Mouse (Mus musculus) ES-E14 (cell line): ENCODE results near the gene Gm12253. TPM values are rescaled to one million over a fixed set of nuclear protein-coding genes. Genes with fewer than 3 reads are reported as not detected.

Experiments used
- DNase-seq: peaks from one replicate; pipeline ENCODE4 v3.0.0-alpha.2; 2013; ENCODE audit warnings: low read depth, low spot score
- H3K27ac ChIP-seq: 2 replicates; pipeline ENCODE4 v1.5.1; 2012; ENCODE audit warnings: low read depth, mild to moderate bottlenecking, low read length, moderate library complexity, mixed read lengths; ENCODE audit not compliant: poor library complexity, insufficient read depth, severe bottlenecking
- H3K36me3 ChIP-seq: 2 replicates; pipeline ENCODE4 v1.6.1; 2012; ENCODE audit warnings: mild to moderate bottlenecking, low read length, moderate library complexity, mixed read lengths; ENCODE audit not compliant: control insufficient read depth, poor library complexity, insufficient read depth, severe bottlenecking
- H3K4me1 ChIP-seq, 2 experiments: fragments of 150-350 bp in 1 of 2; sonication (generic) in 1 of 2; 2 replicates each; pipeline ENCODE4 v1.6.1; 2012; ENCODE audit warnings: low read length in 2 of 2, mild to moderate bottlenecking in 1 of 2, mixed read lengths in 1 of 2; ENCODE audit not compliant: control insufficient read depth in 2 of 2, insufficient read depth in 2 of 2, poor library complexity in 1 of 2
- H3K4me3 ChIP-seq, 2 experiments: fragments of 150-350 bp in 1 of 2; sonication (generic) in 1 of 2; 2 replicates each; pipeline ENCODE4 v1.5.1; 2012; ENCODE audit warnings: low read length in 2 of 2, low read depth in 1 of 2, mild to moderate bottlenecking in 1 of 2, mixed read lengths in 1 of 2; ENCODE audit not compliant: insufficient read depth in 1 of 2, poor library complexity in 1 of 2, severe bottlenecking in 1 of 2
- H3K9ac ChIP-seq: 2 replicates; pipeline ENCODE4 v1.6.1; 2012; ENCODE audit warnings: low read depth, mild to moderate bottlenecking, low read length, mixed read lengths; ENCODE audit not compliant: poor library complexity, insufficient read depth, severe bottlenecking
- H3K9me3 ChIP-seq: fragments of 150-350 bp; sonication (generic); 2 replicates; pipeline ENCODE4 v1.6.1; 2012; ENCODE audit warnings: low read depth, mild to moderate bottlenecking, low read length; ENCODE audit not compliant: control insufficient read depth, insufficient read depth
- CHD2 ChIP-seq: IDR thresholded peaks from 2 replicates; pipeline ENCODE4 v1.6.1; 2014; ENCODE audit warnings: mild to moderate bottlenecking, low read depth, low read length, inconsistent platforms
- HCFC1 ChIP-seq: IDR thresholded peaks from 2 replicates; pipeline ENCODE4 v1.6.1; 2012; ENCODE audit warnings: low read length, inconsistent platforms, borderline replicate concordance; ENCODE audit not compliant: insufficient read depth
- MAFK ChIP-seq: IDR thresholded peaks from 2 replicates; pipeline ENCODE4 v1.6.1; 2014; ENCODE audit warnings: mild to moderate bottlenecking, low read depth, low read length, inconsistent platforms; ENCODE audit not compliant: insufficient read depth
- ZC3H11A ChIP-seq: IDR thresholded peaks from 2 replicates; pipeline ENCODE4 v1.6.1; 2012; ENCODE audit warnings: low read depth, mild to moderate bottlenecking, inconsistent platforms, low read length, borderline replicate concordance
- ZNF384 ChIP-seq: IDR thresholded peaks from 2 replicates; pipeline ENCODE4 v1.6.1; 2012; ENCODE audit warnings: low read depth, low read length, inconsistent platforms
- in situ Hi-C, 2 experiments: fragments of 600-800 bp; cut with MboI; formaldehyde crosslinking; loops; one replicate each; pipeline ENCODE4 v1.15.1; 2025; ENCODE audit warnings: low sequenced_read_pairs in 2 of 2, inconsistent platforms in 1 of 2; ENCODE audit not compliant: unreplicated experiment in 2 of 2
- total RNA-seq: library from RNA; depleted of rRNA; stranded (reverse); fragments of 300-350 nt; gene quantifications from 2 replicates; pipeline ENCODE4 v1.2.3, GENCODE M21; 2012

Gene Gm12253
- total RNA-seq, 1 experiment: not detected

- in situ Hi-C loops: no loop called here
These were observed 11.5 kb upstream of the Gm12253 start, which contains the start of gene 1810065E05Rik for GRCm38 (mm10) chr11:58420815-58421214. TSS of gene 1810065E05Rik (plus strand) at chr11:58421111.

DNA sequence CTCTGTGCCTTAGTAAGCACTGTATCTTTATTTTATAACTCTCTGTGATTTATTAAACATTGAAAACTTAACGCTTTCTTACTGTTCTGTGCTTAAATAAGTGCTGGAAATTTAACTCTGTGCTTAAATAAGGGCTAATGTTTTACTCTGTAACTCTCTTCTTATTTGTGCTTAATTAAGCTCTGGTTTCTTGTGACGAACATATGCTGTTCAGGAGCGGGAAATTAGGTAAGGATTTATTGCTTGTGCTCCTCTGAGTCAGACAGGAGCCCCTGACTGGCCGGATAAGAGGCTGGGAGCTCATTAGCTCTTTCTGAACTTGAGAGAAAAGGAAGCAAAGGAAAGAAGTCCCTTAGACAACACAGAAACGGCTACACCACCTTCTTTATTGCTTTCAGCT lies 5.5 kb downstream of the Gm12253 start:
- no peaks in the 10 kb centered on the region for H3K4me1 ChIP-seq
- H3K9ac ChIP-seq: no peak overlapping the region
- H3K4me3 ChIP-seq: no peak overlapping the region
- no peak overlapping the region for H3K27ac ChIP-seq
- in situ Hi-C loops: no loop called here
- H3K9me3 ChIP-seq: no peaks in the 10 kb centered on the region
- no peak for DNase-seq
- TF ChIP-seq CHD2 (no peak), MAFK (no peak), ZC3H11A (no peak), HCFC1 (no peak), ZNF384 (no peak)
- no peaks in the 10 kb centered on the region for H3K36me3 ChIP-seq

More at GRCm38 (mm10) chr11:58420815-58421214, 11.5 kb upstream of the Gm12253 start, which contains the start of gene 1810065E05Rik:
- Histone ChIP-seq H3K4me1 (no peaks in the 10 kb centered on the region), H3K36me3 (no peaks in the 10 kb centered on the region), H3K9ac (no peak within 1 kb of the TSS), H3K27ac (no peak within 1 kb of the TSS), H3K9me3 (no peaks in the 10 kb centered on the region), H3K4me3 (no peak within 1 kb of the TSS)
- no peak for DNase-seq
- TF ChIP-seq MAFK (no peak), ZC3H11A (no peak), HCFC1 (no peak), ZNF384 (no peak), CHD2 (no peak)

DNA sequence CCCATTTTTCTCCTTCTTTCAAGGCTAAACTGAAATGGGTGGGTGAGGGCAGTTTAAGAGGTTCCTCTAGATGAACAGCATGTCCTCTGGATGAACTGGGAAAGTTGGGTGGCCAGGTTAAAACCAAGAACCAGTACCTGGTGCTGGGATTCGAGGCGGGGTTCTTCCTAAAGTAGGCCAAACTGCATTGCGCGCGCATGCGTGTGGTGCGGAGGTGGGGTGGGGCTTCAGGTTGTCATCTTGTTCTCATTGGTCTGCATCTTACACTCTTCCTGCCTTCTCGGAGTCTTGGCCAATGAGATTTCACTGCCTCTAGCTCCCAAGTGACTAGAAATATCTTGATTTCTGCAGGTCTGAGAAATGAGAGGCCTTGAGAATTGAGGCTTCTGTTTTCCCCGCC lies 20.4 kb downstream of the Gm12253 start, which contains the start of gene Lypd9:
Lypd9 (minus strand) TSS at position 165 of the 400 bp plus-strand sequence.
- H3K27ac ChIP-seq: no peak within 1 kb of the TSS
- no peaks in the 10 kb centered on the region for H3K9me3 ChIP-seq
- in situ Hi-C loops: no loop called here
- H3K36me3 ChIP-seq: no peaks in the 10 kb centered on the region
- no peaks in the 10 kb centered on the region for H3K4me1 ChIP-seq
- no peak for TF ChIP-seq MAFK
- TF ChIP-seq CHD2: no peak
- TF ChIP-seq ZNF384: no peak
- TF ChIP-seq ZC3H11A: no peak
- no peak for TF ChIP-seq HCFC1
- H3K4me3 ChIP-seq: no peak within 1 kb of the TSS
- no peak for DNase-seq
- no peak within 1 kb of the TSS for H3K9ac ChIP-seq

DNA sequence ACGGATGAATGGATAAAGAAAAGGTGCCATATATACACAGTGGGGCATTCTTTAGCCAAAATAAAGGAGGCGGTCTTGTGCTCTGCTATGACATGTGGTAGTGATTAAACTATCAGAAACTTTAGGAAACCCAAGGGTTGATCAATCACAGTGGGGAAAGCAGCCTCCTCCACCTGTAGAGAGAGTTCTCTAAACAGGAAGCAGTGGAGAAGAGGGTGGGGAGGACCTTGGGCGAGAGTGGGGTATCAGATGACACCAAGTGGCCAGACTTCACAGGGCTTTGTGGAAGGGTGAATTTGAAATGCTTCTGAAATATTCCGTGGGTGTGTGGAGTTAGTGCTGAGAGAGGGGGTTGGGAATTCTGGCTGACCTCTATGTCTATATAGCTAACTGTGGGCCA lies 21.2 kb downstream of the Gm12253 start:
- no peak for TF ChIP-seq MAFK
- TF ChIP-seq HCFC1: no peak
- no peak for TF ChIP-seq CHD2
- TF ChIP-seq ZC3H11A: no peak
- TF ChIP-seq ZNF384: no peak
- H3K27ac ChIP-seq: no peak overlapping the region
- no peak overlapping the region for H3K4me3 ChIP-seq
- no peak for DNase-seq
- in situ Hi-C loops: no loop called here
- no peaks in the 10 kb centered on the region for H3K4me1 ChIP-seq
- no peak overlapping the region for H3K9ac ChIP-seq
- no peaks in the 10 kb centered on the region for H3K9me3 ChIP-seq
- H3K36me3 ChIP-seq: no peaks in the 10 kb centered on the region
